Mouse (Mus musculus) heart, embryonic 16.5 days (tissue): ENCODE results near the gene Kif27. TPM values are rescaled to one million over a fixed set of nuclear protein-coding genes. Genes with fewer than 3 reads are reported as not detected.

Experiments
- ATAC-seq: fragments of 200-750 bp; cut with Nextera tagmentation; replicated peaks from 2 replicates; pipeline ENCODE4 v1.8.0; 2017; ENCODE audit warnings: moderate number of reproducible peaks; ENCODE audit not compliant: insufficient read depth, low FRiP score; ENCODE audit errors: extremely low read depth
- H3K27ac ChIP-seq: fragments of 300-500 bp; sonication (generic); 2 replicates; pipeline ENCODE4 v1.5.1; 2014; ENCODE audit warnings: mild to moderate bottlenecking, low read length, control low read depth, moderate library complexity
- H3K27me3 ChIP-seq: fragments of 300-500 bp; sonication (generic); 2 replicates; pipeline ENCODE4 v1.6.1; 2014; ENCODE audit warnings: low read length, mixed read lengths; ENCODE audit not compliant: control insufficient read depth, insufficient read depth
- H3K36me3 ChIP-seq: fragments of 300-500 bp; sonication (generic); 2 replicates; pipeline ENCODE4 v1.6.1; 2014; ENCODE audit not compliant: control insufficient read depth, insufficient read depth
- H3K4me1 ChIP-seq: fragments of 300-500 bp; sonication (generic); 2 replicates; pipeline ENCODE4 v1.6.1; 2014; ENCODE audit warnings: low read length, mixed read lengths; ENCODE audit not compliant: control insufficient read depth, insufficient read depth
- H3K4me2 ChIP-seq: fragments of 300-500 bp; sonication (generic); 2 replicates; pipeline ENCODE4 v1.6.1; 2014; ENCODE audit warnings: low read depth, mild to moderate bottlenecking, control low read depth, low read length
- H3K4me3 ChIP-seq: fragments of 300-500 bp; sonication (generic); 2 replicates; pipeline ENCODE4 v1.5.1; 2014; ENCODE audit warnings: mild to moderate bottlenecking, control low read depth, low read length
- H3K9ac ChIP-seq: fragments of 300-500 bp; sonication (generic); 2 replicates; pipeline ENCODE4 v1.6.1; 2014; ENCODE audit warnings: low read length, control low read depth
- H3K9me3 ChIP-seq: fragments of 300-500 bp; sonication (generic); replicated peaks from 2 replicates; pipeline ENCODE4 v1.6.1; 2016; ENCODE audit warnings: low read length; ENCODE audit not compliant: control insufficient read depth
- WGBS: fragments of 180-500 bp; shearing (Covaris S2); extraction: QIAGEN DNeasy Blood & Tissue Kit; methylation state at CpG from one replicate; pipeline ENCODE4 v1.1.7; 2014; 5-methylcytosine and 5-hydroxymethylcytosine counted together
- polyA plus RNA-seq: library from polyadenylated mRNA; unstranded; fragments of >200 nt; fragmentation: Nextera tagmentation; extraction: Ambion mirVana; gene quantifications from 2 replicates; pipeline ENCODE4 v1.2.1, GENCODE M21; 2015

Kif27 gene
- polyA plus RNA-seq, 1 experiment from 2014 or later = 0.35 TPM

DNA sequence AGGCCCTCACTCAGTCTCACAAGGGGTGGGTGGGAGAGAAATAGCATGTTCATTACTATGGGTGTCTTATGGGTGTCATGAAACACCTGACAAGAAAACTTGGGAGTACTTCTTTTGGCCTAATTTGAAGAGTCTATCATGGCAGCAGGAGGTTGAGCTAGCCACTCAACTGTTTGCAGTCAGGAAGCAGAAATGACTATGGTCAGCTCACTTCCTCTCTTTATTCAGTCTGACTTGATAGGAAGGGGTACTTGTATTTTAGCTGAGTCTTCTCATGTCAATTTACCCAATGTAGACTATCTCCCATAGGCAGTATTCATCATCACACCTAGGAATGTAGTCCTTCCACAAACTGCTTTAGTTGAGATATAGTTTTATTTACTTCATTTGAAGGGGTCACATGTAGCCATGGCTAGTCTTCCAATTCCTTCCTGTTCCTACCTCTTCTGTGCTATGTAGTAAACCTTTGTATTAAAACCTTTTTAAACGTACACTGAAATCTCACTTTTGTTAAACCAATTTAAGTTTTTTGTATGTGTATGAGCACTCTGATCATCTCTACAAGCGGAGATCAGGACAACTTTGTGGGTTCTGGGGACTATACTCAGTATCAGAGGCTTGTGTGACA, 30.5 kb upstream of the Kif27 start:
- Histone ChIP-seq H3K36me3 (peaks cover 25% of the 10 kb centered on the region), H3K9me3 (no peaks in the 10 kb centered on the region), H3K9ac (no peak overlapping the region), H3K27ac (no peak overlapping the region), H3K4me2 (no peak overlapping the region), H3K27me3 (no peaks in the 10 kb centered on the region), H3K4me3 (no peak overlapping the region), H3K4me1 (peaks cover 8% of the 10 kb centered on the region; the same call in 1 of the 2 replicates)
- ATAC-seq = no peak
- WGBS = 82% methylated on average over 2 of the region's 2 CpGs

DNA sequence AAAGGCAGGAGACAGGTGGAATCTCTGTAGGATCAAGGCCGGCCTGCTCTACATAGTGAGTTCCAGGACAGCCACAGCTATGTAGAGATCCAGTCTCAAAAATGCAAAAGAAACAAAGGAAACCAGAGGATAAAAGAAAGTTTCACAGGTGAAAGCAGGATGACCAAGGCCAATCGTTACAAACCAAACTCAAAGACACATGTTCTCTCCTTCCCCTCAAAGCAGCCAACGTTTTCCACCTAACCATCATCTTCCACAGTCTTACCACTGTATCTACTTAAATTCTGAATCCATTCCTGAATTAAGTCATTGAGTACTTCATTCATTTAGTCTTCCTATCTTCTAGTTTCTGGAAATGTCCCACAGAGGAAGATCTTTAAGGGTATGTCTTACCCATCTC, 29.5 kb upstream of the Kif27 start:
- H3K27ac ChIP-seq = no peak overlapping the region
- H3K4me1 ChIP-seq = peaks cover 13% of the 10 kb centered on the region; the same call in 1 of the 2 replicates
- no peaks in the 10 kb centered on the region for H3K9me3 ChIP-seq
- no peak overlapping the region for H3K9ac ChIP-seq
- no peaks in the 10 kb centered on the region for H3K27me3 ChIP-seq
- H3K4me2 ChIP-seq = no peak overlapping the region
- no peak overlapping the region for H3K4me3 ChIP-seq
- H3K36me3 ChIP-seq = peaks cover 19% of the 10 kb centered on the region
- ATAC-seq = no peak
- WGBS = 41% methylated on average over 3 of the region's 3 CpGs

- Histone ChIP-seq H3K27me3 (no peaks in the 10 kb centered on the region), H3K36me3 (peaks cover 17% of the 10 kb centered on the region), H3K4me1 (peaks cover 13% of the 10 kb centered on the region; the same call in 1 of the 2 replicates), H3K4me3 (no peak overlapping the region), H3K9ac (no peak overlapping the region), H3K9me3 (no peaks in the 10 kb centered on the region), H3K4me2 (no peak overlapping the region), H3K27ac (no peak overlapping the region)
- ATAC-seq = 0 out of 2 replicates have a peak, but pooled peaks have one; percentile 18
- WGBS = 12% methylated on average over 7 of the region's 7 CpGs
Measured at GRCm38 (mm10) chr13:58387948-58388347, 29.0 kb upstream of the Kif27 start.

GRCm38 (mm10) chr13:58385547-58385920, 26.6 kb upstream of the Kif27 start:
- Histone ChIP-seq H3K36me3 (peaks cover 24% of the 10 kb centered on the region), H3K9me3 (peaks cover 10% of the 10 kb centered on the region), H3K27ac (peak overlapping the region; percentile 68; the same call in 1 of the 2 replicates), H3K4me1 (peaks cover 13% of the 10 kb centered on the region; the same call in 1 of the 2 replicates), H3K9ac (peak overlapping the region; percentile 95), H3K27me3 (no peaks in the 10 kb centered on the region), H3K4me2 (peak overlapping the region; percentile 93), H3K4me3 (peak overlapping the region; percentile 88)
- ATAC-seq = no peak
- 77% methylated on average over 7 of the region's 7 CpGs for WGBS

DNA sequence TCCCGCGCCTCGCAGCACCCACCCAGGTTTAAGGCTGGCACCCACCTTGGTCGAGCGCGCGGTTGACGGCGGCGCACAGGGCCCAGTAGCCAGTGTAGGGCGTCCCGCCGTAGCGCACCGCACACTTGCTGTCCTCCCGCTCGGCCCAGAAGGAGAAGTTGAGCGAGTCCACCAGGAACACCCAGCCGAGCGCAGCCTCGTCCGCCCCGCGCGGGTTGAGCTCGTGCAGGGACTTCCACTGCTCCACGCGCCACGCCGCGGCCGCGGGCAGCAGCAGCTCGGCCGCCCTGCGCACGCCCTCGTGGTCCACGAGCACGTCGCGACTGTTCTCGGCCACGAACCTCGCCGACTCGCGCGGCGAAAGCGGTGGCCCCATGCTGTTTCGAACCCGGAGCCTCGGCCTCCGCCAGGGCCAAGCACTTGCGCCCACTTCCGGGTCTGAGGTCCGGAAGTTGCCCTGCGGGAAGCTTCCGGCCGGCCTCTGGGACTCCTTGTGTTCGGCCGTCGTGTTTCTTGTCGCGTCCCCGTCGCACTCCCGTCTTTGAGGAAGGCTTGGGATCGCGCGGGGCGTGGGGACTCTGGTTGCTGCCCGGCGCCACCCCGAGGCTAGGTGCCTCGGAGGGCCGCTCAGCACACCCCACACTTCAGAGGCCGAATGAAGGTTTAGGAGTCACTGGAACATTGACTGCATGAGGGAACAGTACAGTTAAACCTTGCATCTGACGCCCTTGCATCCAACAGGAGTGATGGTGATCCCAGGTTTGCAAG, 26.0 kb upstream of the Kif27 start, which contains the start of gene 2210016F16Rik:
2210016F16Rik (minus strand) TSS at position 447 of the 768 bp plus-strand sequence.
- Histone ChIP-seq H3K4me3 (peak within 1 kb of the TSS; percentile 88), H3K9me3 (peaks cover 15% of the 10 kb centered on the region), H3K4me2 (peak within 1 kb of the TSS; percentile 93), H3K9ac (peak within 1 kb of the TSS; percentile 95), H3K4me1 (peaks cover 13% of the 10 kb centered on the region; the same call in 1 of the 2 replicates), H3K27ac (peak within 1 kb of the TSS; percentile 68), H3K27me3 (no peaks in the 10 kb centered on the region), H3K36me3 (peaks cover 27% of the 10 kb centered on the region)
- ATAC-seq = peak; percentile 72
- 2% methylated on average over 80 of the region's 80 CpGs for WGBS

GRCm38 (mm10) chr13:58384371-58384770, 25.4 kb upstream of the Kif27 start:
- WGBS = 41% methylated on average over 11 of the region's 11 CpGs

GRCm38 (mm10) chr13:58373153-58373470, 14.2 kb upstream of the Kif27 start:
- no peak overlapping the region for H3K4me2 ChIP-seq
- no peaks in the 10 kb centered on the region for H3K4me1 ChIP-seq
- H3K27ac ChIP-seq = no peak overlapping the region
- no peaks in the 10 kb centered on the region for H3K27me3 ChIP-seq
- H3K9me3 ChIP-seq = no peaks in the 10 kb centered on the region
- H3K36me3 ChIP-seq = no peaks in the 10 kb centered on the region
- ATAC-seq = peak; percentile 72; the same call in 1 of the 2 replicates
- WGBS = 66% methylated on average over 2 of the region's 2 CpGs
- H3K9ac ChIP-seq = no peak overlapping the region
- H3K4me3 ChIP-seq = no peak overlapping the region

More at GRCm38 (mm10) chr13:58384371-58384770, 25.4 kb upstream of the Kif27 start:
- Histone ChIP-seq H3K36me3 (peaks cover 25% of the 10 kb centered on the region), H3K4me1 (peaks cover 13% of the 10 kb centered on the region; the same call in 1 of the 2 replicates), H3K9ac (peak overlapping the region; percentile 95), H3K4me2 (peak overlapping the region; percentile 93), H3K9me3 (peaks cover 17% of the 10 kb centered on the region), H3K27ac (no peak overlapping the region; the same call in 1 of the 2 replicates), H3K27me3 (no peaks in the 10 kb centered on the region), H3K4me3 (peak overlapping the region; percentile 88)
- no peak for ATAC-seq

DNA sequence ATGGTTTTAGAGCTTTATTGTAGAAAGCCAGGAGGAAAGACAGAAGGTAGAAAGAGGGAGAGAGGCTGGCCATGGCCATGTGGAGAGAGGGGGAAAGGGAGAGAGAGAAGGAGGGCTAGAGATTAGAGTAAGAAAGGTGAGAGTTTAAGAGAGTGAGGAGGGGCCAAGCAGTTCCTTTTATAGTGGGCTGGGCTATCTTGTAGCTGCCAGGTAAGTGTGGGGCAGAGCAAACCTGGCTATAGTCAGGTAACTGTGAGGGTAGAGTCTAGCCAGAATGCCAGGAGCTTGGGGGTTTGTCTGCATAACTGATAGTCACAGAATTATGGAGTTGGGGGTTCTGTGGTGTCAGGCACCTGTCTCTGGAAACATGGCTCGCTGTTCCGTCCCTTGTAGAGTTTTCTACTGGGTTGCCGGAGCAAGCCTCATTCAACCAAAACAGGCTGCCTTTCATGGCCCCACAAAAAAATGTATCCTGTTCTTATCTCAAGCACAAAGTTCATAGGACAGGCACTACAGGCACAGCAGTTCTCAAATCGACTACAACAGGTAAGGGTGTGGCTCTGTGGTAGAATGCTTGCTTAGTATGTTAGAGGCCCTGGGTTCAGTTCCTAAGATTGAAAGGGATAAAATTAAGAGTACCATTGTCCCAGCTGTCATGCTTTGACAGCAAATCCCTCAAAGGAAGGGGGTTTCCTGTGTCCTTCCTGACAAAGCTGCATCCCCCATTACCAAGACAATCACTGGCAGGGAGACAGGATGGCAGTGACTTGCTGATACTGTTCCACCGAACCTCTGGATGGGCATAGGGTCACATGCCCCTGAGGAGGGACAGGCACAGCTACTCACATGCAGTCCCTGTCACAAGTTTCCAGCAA, 13.6 kb upstream of the Kif27 start:
- H3K9ac ChIP-seq = no peak overlapping the region
- WGBS = 73% methylated on average over 5 of the region's 5 CpGs
- ATAC-seq = no peak; the same call in 1 of the 2 replicates

More for the DNA sequence above, 13.6 kb upstream of the Kif27 start:
- no peaks in the 10 kb centered on the region for H3K9me3 ChIP-seq
- no peaks in the 10 kb centered on the region for H3K4me1 ChIP-seq
- no peaks in the 10 kb centered on the region for H3K27me3 ChIP-seq
- no peaks in the 10 kb centered on the region for H3K36me3 ChIP-seq
- H3K27ac ChIP-seq = no peak overlapping the region
- H3K4me2 ChIP-seq = no peak overlapping the region
- H3K4me3 ChIP-seq = no peak overlapping the region
